Comparison of ENCODE assay signal across 8 mouse cellular contexts in the genomic region with DNA sequence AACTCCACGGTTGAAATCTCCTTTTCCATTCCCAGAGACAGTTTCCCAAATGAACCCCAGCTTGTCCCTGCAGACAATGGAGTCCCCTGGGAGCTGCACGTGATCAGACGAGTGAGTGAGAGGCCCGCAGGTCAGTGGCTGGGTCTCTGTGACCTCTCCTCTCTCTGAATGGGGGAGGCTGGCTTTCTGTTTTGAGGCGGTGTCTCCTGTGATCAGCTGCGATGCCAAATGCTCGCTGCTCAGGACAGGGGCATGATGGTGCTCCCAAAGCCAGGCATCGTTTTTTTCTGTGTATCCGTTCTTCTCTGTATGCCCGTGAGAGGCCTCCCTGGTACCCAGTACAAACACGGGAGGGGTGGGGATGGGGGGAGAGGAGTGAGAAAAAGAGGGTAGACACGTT.
DNase-seq lines count a peak whose midpoint lies in the region; ATAC-seq lines count a peak whose summit lies in the region.

No protein-coding gene starts in this region.

- peaks cover 9% of the 10 kb centered on the region; the same call in 1 of the 2 replicates for H3K4me1 ChIP-seq in embryonic facial prominence, embryonic 14.5 days (ENCODE audit: control insufficient read depth, insufficient read depth, low read length)
- H3K4me1 ChIP-seq in hindbrain, embryonic 12.5 days, result peaks cover 32% of the 10 kb centered on the region

- H3K36me3 ChIP-seq in embryonic facial prominence, embryonic 14.5 days (ENCODE audit: control insufficient read depth, insufficient read depth, low read length), result no peaks in the 10 kb centered on the region
- H3K36me3 ChIP-seq in hindbrain, embryonic 12.5 days, result no peaks in the 10 kb centered on the region

- ATAC-seq in embryonic facial prominence, embryonic 14.5 days (ENCODE audit: low read depth), result peak; percentile 58; the same call in 1 of the 2 replicates
- ATAC-seq in hindbrain, embryonic 12.5 days (ENCODE audit: low FRiP score), result peak; percentile 74
- ATAC-seq in frontal cortex, adult (ENCODE audit: low TSS enrichment), result no peak

- no peak overlapping the region for H3K4me3 ChIP-seq in embryonic facial prominence, embryonic 14.5 days (ENCODE audit: low read depth, low read length)
- no peak overlapping the region for H3K4me3 ChIP-seq in hindbrain, embryonic 12.5 days

- H3K27ac ChIP-seq in embryonic facial prominence, embryonic 14.5 days (replicated peaks; ENCODE audit: low read depth, low read length), result no peak overlapping the region
- peak overlapping the region; percentile 66 for H3K27ac ChIP-seq in hindbrain, embryonic 12.5 days

- H3K9me3 ChIP-seq in embryonic facial prominence, embryonic 14.5 days (ENCODE audit: control insufficient read depth, low read length), result no peaks in the 10 kb centered on the region
- H3K9me3 ChIP-seq in hindbrain, embryonic 12.5 days (replicated peaks), result no peaks in the 10 kb centered on the region

- peak overlapping the region; percentile 37 for H3K4me2 ChIP-seq in embryonic facial prominence, embryonic 14.5 days (ENCODE audit: low read depth, low read length)
- peak overlapping the region; percentile 46 for H3K4me2 ChIP-seq in hindbrain, embryonic 12.5 days (replicated peaks)

- no peaks in the 10 kb centered on the region for H3K27me3 ChIP-seq in embryonic facial prominence, embryonic 14.5 days (replicated peaks; ENCODE audit: control insufficient read depth, insufficient read depth, low read length)
- H3K27me3 ChIP-seq in hindbrain, embryonic 12.5 days, result peaks cover 62% of the 10 kb centered on the region

- 10% methylated on average over 12 of the region's 12 CpGs for WGBS in embryonic facial prominence, embryonic 14.5 days
- WGBS in hindbrain, embryonic 12.5 days, result 3% methylated on average over 12 of the region's 12 CpGs

- no peak overlapping the region for H3K9ac ChIP-seq in embryonic facial prominence, embryonic 14.5 days (ENCODE audit: low read depth, low read length)
- peak overlapping the region; percentile 46 for H3K9ac ChIP-seq in hindbrain, embryonic 12.5 days

- DNase-seq in Muller cell, postnatal 12 days (ENCODE audit: inconsistent ontology term), result peak; percentile 19
- peak; percentile 73 for DNase-seq in embryonic facial prominence, embryonic 14.5 days (ENCODE audit: low spot score)
- DNase-seq in mesoderm, embryonic 11.5 days (ENCODE audit: low read depth, low spot score), result peak; percentile 88
- no peak for DNase-seq in gastrocnemius, adult 8-10 months (ENCODE audit: low spot score in 2 of 2)
- DNase-seq in cerebellum, postnatal 14 days, result no peak
- no peak for DNase-seq in thymus, postnatal 4 days

Comparison
In these comparisons a context has a peak if more than half of its experiments do, and no peak if none do; other contexts are left out.
1. DNase-seq: peak in Muller cell, postnatal 12 days (single experiment), embryonic facial prominence, embryonic 14.5 days (single experiment) and mesoderm, embryonic 11.5 days (single experiment); none in gastrocnemius, adult 8-10 months (0 of 2), cerebellum, postnatal 14 days (0 of 2) and thymus, postnatal 4 days (single experiment).